Mouse (Mus musculus) R1 (cell line): ENCODE data around the gene Tpsg1.

Experiments used
- DNase-seq: peaks from one replicate; pipeline ENCODE4 v3.0.0-alpha.2; 2018; ENCODE audit warnings: low read depth, low spot score

The Tpsg1 gene

GRCm38 (mm10) chr17:25368973-25369372 is at the start of gene Tpsg1:
Gene Tpsg1, plus strand, starts transcription at chr17:25369273.
- no peak for DNase-seq

GRCm38 (mm10) chr17:25320819-25321218 is 48.3 kb upstream of the Tpsg1 start:
- no peak for DNase-seq

DNA sequence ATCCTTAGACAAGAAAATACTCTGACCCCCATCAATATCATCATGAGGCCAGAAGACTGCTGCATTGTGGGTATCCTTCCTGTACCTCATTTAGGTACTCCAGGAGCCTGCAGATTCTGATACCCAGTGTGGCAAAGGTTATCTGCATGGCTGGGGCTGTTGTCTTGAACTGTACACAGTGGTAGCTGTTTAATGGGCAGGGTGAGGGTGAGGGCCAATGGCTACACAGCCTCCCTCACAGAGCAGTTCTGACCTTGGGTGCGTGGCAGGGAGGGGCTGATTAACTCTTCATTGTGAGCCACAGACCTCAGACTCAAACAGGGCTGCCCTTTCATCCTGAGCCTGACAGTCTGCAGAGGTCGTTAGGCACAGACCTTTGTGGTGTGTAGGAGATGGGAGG is 46.1 kb upstream of the Tpsg1 start:
- DNase-seq, result no peak

GRCm38 (mm10) chr17:25332321-25332720 is 36.8 kb upstream of the Tpsg1 start:
- no peak for DNase-seq

DNA sequence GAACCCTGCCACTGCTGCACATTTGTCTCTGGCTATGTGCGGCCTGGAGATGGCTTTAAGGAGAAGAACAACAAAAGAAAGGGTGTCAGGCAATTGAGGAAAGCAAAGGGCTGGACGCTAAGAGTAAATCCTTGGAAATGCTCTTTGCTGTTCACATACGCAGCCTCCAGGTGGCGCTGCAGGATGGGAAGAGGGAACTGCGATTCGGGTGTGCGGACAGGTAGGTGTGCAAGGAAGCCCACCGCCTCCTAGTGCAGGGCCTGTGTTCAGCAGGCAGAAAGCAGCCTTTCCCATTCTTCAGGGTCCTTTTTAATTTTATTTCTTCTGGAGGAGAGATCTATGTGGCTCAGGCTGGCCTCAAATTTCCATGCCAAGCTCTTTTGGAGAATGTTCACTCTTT is 35.1 kb upstream of the Tpsg1 start:
- DNase-seq, result peak; percentile 85

DNA sequence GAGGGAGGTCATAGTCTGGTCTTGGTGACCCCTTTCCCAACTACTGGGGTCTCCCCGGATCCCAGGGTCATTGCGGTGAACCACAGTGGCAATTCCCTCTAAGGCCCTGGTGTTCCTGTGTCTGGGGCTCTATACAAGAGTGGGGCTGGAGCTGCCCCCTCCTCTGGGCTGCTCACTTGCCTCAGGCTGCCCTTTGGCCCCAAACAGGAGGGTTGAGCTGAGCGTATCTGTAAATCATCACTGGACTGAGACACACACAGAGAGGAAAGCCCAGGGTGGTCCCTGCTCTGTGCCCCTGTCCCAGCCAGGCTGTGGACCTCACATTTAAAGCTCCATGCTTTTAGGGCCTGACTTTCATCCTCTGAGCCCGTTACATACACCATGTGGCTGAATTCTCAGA is 30.9 kb upstream of the Tpsg1 start:
- DNase-seq, result no peak

GRCm38 (mm10) chr17:25340003-25340402 is 29.1 kb upstream of the Tpsg1 start:
- no peak for DNase-seq

DNA sequence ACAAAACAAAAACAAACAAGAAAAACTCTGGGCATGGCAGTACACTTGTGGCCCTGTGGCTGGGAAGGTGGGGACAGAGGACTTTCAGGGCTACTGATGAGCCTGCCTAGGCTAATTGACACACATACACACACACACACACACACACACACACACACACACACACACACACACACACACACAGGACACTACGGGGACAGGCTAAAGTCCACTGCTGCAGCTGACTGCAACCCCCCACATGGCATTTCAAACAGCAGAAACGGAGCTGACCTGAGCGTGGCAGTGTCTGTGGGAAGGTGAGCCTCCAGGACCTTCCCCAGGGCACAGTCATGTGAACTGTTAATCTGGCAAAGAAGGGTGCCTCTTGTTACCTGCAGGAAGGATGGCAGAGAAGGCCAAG is 27.6 kb upstream of the Tpsg1 start:
- DNase-seq, result no peak

- DNase-seq, result no peak
These were observed 23.6 kb upstream of the Tpsg1 start, which contains the start of gene Tpsab1 for GRCm38 (mm10) chr17:25345462-25345861. Gene Tpsab1, minus strand, starts transcription at chr17:25345562.

DNA sequence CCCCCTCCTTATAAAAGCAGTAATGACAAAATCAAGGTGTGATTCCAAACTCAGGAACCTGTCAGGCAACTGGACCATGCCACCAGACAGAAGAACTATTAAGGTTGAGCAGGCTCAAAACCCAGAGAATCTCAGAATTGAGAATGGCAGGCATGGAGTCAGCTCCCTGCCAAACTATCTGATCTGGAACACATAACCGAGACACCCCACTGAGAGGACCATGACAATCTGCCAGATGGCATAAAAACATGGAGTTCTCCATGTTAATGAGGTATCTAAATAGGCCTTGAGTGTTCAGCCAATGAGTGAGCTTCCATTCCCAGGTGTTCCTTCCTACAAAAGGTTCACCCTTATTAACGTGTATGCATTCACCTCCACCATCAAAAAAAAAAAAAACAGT is 7.8 kb upstream of the Tpsg1 start:
- no peak for DNase-seq

DNA sequence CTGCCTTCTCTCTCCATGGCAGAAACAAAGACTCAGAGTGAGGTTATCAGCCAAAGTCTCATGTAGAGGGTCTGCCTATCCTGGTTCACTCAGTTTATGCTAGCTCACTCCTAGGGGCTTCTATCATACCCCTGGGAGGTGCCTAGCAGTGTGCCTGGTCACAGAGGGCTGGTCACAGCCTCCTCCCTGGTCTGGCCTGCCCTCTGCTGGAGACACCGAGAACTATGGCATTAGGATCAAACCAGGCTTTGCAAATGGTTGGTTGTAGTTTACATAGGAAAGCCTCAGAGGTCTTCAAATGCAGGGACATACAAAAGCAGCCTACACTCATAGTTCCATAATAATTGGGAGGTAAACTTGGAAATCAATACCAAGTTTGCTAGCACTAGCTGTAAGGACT is 5.3 kb upstream of the Tpsg1 start:
- peak; percentile 59 for DNase-seq

DNA sequence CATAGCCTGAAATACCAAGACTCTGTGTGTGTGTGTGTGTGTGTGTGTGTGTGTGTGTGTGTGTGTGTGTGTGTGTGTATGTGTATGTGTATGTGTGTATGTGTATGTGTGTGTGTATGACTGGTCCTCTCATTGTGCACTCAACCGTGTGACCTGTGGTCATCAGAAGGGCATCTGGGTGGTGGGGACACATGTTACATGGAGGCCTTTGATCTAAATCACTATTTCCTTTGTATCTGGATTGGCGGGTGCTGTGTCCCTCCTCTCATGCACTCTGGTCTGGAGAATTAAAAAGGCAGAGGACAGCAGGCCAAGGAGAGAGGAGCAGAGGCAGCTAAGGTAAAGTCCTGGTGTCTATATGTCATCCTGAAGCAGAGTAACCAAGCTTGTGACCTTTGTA is 3.1 kb upstream of the Tpsg1 start, which contains the start of gene Tpsb2:
TSS of gene Tpsb2 (plus strand) at position 301 of the 400 bp plus-strand sequence.
- no peak for DNase-seq

DNA sequence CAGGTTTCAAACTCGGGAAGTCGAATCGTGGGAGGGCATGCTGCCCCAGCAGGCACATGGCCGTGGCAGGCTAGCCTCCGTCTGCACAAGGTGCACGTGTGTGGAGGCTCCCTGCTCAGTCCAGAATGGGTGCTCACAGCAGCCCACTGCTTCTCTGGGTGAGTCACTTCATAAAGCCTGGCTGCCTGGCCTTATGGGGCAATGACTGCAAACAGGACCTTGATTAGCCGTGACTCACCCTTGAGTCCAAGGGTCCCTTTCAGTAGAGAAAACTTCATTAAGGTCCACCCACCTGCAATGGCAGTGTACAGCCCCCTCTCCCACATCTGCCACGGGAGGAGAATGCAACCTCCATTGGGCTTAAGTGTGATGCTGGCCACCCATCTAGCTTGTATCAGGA is 3.4 kb downstream of the Tpsg1 start:
- DNase-seq, result no peak

DNA sequence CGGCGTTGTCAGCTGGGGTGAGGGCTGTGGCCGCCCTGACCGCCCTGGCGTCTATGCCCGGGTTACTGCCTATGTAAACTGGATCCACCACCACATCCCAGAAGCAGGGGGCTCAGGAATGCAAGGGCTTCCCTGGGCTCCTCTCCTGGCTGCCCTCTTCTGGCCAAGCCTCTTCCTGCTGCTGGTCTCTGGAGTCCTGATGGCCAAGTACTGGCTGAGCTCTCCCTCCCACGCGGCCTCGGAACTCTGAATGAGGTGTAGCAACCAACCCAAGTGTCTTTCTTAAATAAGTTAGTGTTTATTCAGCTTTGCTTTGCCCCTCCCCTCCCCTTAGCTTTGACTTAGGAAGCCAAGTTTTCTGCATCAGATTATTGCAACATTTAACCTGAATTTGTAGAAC is 4.9 kb downstream of the Tpsg1 start:
- DNase-seq, result peak; percentile 20

DNA sequence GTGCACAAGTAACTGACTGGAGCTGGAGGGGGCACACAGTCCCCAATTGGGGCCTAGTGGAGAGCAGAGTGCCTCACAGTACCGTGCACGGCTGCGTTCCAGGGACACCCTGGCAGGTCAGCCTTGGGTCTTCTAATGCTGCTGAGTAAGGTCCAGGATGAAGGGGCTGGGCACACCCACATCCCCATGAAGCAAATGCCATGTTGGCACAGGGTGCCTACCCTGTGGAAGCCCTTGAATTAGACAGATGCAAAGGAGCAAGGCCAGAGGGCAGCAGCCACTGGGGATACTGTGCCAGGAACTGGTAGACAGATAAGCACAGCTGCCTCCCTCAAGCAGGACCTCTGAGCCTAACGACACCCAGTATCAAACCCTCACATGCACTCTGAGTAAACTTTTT is 25.5 kb downstream of the Tpsg1 start:
- no peak for DNase-seq

- peak; percentile 80 for DNase-seq
These were observed 28.9 kb downstream of the Tpsg1 start for GRCm38 (mm10) chr17:25397804-25398519.

DNA sequence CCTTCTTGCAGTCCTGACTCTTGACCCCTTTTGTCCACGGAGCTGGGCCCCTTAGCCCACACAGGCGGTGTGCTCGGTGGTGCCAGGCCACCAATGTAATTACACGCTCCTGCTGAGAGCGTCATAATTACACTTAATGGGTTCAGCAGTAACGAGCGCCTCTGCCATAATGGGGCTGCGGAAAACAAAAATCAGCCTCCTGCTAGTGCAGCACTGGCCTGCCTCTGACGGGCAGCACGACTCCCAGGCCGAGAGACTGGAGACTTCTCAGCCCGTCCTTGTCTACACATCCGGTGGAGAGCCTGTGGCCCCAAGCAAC is 29.4 kb downstream of the Tpsg1 start:
- no peak for DNase-seq

GRCm38 (mm10) chr17:25400443-25400842 is 31.4 kb downstream of the Tpsg1 start:
- peak; percentile 45 for DNase-seq

DNA sequence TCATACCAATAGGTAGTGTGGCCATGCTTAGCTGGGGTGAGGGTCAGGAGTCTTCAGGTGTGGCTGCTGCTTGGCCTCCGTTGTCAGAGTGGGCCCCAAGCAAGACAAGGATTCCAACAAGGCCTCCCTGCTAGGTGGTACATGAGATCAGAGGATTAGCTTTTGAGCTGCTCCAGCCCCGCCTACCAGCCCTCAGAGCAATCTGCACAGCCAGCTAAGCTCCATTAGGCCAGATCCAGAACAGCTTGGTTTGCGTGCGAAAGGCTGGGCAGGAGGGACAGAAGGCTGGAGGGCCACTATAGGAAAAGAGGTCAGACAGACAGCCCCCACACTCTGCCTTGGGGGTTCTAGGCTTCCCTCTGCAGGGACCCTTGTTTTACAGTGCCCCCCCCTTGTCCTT is 32.4 kb downstream of the Tpsg1 start:
- DNase-seq, result no peak

DNA sequence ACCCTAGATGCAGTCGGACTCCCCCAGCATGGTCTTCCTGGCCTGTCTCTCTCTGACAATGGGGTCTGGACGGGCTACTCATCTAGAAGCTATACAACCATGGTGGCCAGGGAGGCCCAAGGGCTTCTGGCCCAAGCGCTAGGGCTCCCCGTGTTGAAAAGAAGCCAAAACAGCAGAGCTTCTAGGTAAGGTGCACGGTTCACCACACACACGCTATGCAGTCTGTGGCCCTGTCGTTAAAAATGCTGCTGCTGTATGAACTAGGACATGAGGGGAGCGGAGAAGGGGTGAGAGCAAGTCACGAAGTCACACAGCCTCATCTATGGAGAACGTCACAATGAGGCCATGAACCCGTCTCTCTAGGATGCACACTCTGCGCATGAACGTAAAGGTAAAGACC is 33.2 kb downstream of the Tpsg1 start:
- no peak for DNase-seq

DNA sequence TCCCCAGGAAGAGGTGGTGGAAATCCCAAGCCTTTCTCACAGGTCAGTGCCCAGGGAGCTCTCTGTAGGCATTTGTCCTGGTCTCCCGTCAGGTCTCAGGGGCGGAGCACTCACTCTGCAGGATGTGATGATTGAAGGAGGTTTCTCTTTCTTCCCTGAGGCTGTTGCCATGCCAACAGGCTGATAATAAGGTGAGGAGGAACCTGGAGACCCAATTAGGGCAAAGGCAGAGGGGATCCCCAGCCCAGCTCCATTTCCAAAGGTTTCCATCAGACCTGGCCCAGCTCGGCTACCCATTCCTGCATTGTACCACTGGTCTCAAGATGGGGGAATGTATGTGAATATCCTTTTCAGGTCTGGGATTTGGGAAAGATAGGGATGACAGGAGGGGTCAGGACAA is 35.1 kb downstream of the Tpsg1 start:
- no peak for DNase-seq

DNA sequence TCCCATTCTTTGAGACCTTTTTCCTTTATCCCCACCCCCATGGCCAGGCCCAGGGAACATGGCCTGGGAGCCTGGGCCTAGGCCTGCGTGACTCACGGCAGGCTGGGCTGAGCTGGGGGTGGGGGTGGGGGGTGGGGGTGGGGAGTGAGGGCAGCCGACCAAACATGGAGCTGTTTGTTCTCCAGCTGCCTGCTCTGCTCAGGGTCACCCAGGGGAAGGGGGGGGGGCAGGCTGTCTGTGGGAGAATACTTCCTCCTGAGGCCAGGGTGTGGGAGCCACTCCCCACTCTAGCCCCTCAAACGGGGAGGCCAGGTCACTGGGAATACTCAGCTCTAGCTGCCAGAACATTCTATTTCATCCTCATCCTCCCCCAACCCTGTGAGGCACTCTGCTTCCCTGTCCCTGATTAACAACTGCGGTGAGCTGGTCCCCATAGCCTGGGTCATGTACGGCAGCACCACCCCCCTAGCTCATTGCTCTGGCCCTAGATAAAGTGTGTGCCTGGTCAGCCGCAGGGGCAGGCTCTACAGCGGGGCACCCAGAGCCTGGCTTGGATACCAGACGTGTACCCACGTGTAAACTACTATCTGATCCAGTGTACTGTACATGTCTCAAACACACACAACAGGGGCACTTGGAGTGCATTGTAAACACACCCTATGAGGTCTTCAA is 36.3 kb downstream of the Tpsg1 start:
- DNase-seq, result no peak

DNA sequence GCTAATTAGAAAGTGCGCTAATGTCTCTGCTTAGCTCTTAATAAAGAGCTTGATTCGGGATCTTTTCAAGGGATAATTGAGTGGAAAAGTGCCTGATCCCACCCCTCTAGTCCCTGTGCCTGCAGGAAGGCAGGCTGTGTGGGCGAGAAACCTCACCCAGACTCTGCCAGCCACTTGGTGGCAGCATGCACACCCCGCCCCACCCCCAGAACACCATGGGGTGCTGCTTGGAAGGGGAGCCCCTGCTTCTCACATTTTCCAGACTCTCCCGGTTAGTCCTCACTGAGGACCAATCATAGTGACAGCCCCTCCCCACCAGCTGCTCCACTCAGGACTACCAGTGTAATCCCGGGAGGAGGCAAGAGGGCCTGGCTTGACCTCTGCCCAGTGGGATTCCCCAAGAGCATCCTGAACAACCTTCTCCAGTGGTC is 37.0 kb downstream of the Tpsg1 start:
- DNase-seq, result no peak
